Mouse (Mus musculus) MEL (cell line): Measurements from ENCODE around the gene Rtn4rl2. TPM values are rescaled to one million over a fixed set of nuclear protein-coding genes. Genes with fewer than 3 reads are reported as not detected.

Source experiments
- DNase-seq: peaks from one replicate; pipeline ENCODE4 v3.0.0; 2011; ENCODE audit warnings: low read depth, low spot score
- H3K27ac ChIP-seq: 2 replicates; pipeline ENCODE4 v1.5.1; 2012; ENCODE audit warnings: low read depth, mild to moderate bottlenecking, control low read depth, low read length, moderate library complexity; ENCODE audit not compliant: control insufficient read depth
- H3K27me3 ChIP-seq, 2 experiments: fragments of 150-350 bp in 1 of 2; sonication (generic) in 1 of 2; 2 replicates each; pipeline ENCODE4 v1.6.1; 2012; ENCODE audit warnings: low read length in 2 of 2, mild to moderate bottlenecking in 2 of 2, improper control_type of control experiment in 1 of 2, moderate library complexity in 1 of 2; ENCODE audit not compliant: insufficient read depth in 2 of 2, control insufficient read depth in 1 of 2
- H3K36me3 ChIP-seq, 2 experiments: 2 replicates each; pipeline ENCODE4 v1.6.1; 2012 to 2014; ENCODE audit warnings: low read length in 2 of 2, improper control_type of control experiment in 1 of 2, inconsistent platforms in 1 of 2, mild to moderate bottlenecking in 1 of 2; ENCODE audit not compliant: insufficient read depth in 2 of 2, control insufficient read depth in 1 of 2
- H3K4me1 ChIP-seq, 2 experiments: fragments of 150-350 bp in 1 of 2; sonication (generic) in 1 of 2; 2 replicates each; pipeline ENCODE4 v1.6.1; 2012; ENCODE audit warnings: low read length in 2 of 2, improper control_type of control experiment in 1 of 2, mild to moderate bottlenecking in 1 of 2; ENCODE audit not compliant: insufficient read depth in 2 of 2, control insufficient read depth in 1 of 2
- H3K4me3 ChIP-seq, 2 experiments: fragments of 150-350 bp in 1 of 2; sonication (generic) in 1 of 2; 2 replicates each; pipeline ENCODE4 v1.5.1; 2012; ENCODE audit warnings: low read depth in 2 of 2, low read length in 2 of 2, mild to moderate bottlenecking in 2 of 2, moderate library complexity in 2 of 2, control low read depth in 1 of 2, improper control_type of control experiment in 1 of 2; ENCODE audit not compliant: control insufficient read depth in 1 of 2, insufficient read depth in 1 of 2
- H3K79me2 ChIP-seq: 2 replicates; pipeline ENCODE4 v1.6.1; 2012; ENCODE audit warnings: mild to moderate bottlenecking, low read length, moderate library complexity; ENCODE audit not compliant: control insufficient read depth, poor library complexity, insufficient read depth
- H3K9ac ChIP-seq: 2 replicates; pipeline ENCODE4 v1.6.1; 2012; ENCODE audit warnings: low read depth, mild to moderate bottlenecking, control low read depth, low read length, moderate library complexity; ENCODE audit not compliant: control insufficient read depth, poor library complexity, severe bottlenecking
- H3K9me3 ChIP-seq: fragments of 150-350 bp; sonication (generic); replicated peaks from 2 replicates; pipeline ENCODE4 v1.6.1; 2012; ENCODE audit warnings: mild to moderate bottlenecking, low read length, improper control_type of control experiment, moderate library complexity; ENCODE audit not compliant: insufficient read depth
- CHD1 ChIP-seq: IDR thresholded peaks from 2 replicates; pipeline ENCODE4 v1.6.1; 2012; ENCODE audit warnings: low read depth, mild to moderate bottlenecking, inconsistent platforms, low read length, improper control_type of control experiment
- CHD2 ChIP-seq: IDR thresholded peaks from 2 replicates; pipeline ENCODE4 v1.6.1; 2011; ENCODE audit warnings: low read length, improper control_type of control experiment
- CTCF ChIP-seq, 3 experiments: IDR thresholded peaks in 2 of 3; conservative IDR thresholded peaks in 1 of 3; 2 replicates each; pipeline ENCODE4 v1.5.1; 2011 to 2012; ENCODE audit warnings: low read length in 3 of 3, low read depth in 2 of 3, mild to moderate bottlenecking in 2 of 3, improper control_type of control experiment in 1 of 3, inconsistent platforms in 1 of 3, mixed read lengths in 1 of 3, moderate library complexity in 1 of 3; ENCODE audit not compliant: control insufficient read depth in 1 of 3, insufficient read depth in 1 of 3, poor library complexity in 1 of 3, severe bottlenecking in 1 of 3
- ETS1 ChIP-seq: IDR thresholded peaks from 2 replicates; pipeline ENCODE4 v1.6.1; 2012; ENCODE audit warnings: low read depth, mild to moderate bottlenecking, inconsistent platforms, low read length, improper control_type of control experiment, moderate library complexity
- GABPA ChIP-seq: IDR thresholded peaks from 2 replicates; pipeline ENCODE4 v1.6.1; 2012; ENCODE audit warnings: low read depth, mild to moderate bottlenecking, inconsistent platforms, low read length, improper control_type of control experiment, moderate library complexity
- GATA1 ChIP-seq: IDR thresholded peaks from 2 replicates; pipeline ENCODE4 v1.6.1; 2011; ENCODE audit warnings: low read depth, low read length, improper control_type of control experiment
- HCFC1 ChIP-seq: IDR thresholded peaks from 2 replicates; pipeline ENCODE4 v1.6.1; 2012; ENCODE audit warnings: low read depth, mild to moderate bottlenecking, inconsistent platforms, low read length, improper control_type of control experiment, moderate library complexity
- KAT2A ChIP-seq: conservative IDR thresholded peaks from 2 replicates; pipeline ENCODE4 v1.6.1; 2012; ENCODE audit warnings: low read depth, low read length, improper control_type of control experiment, inconsistent platforms
- MAFK ChIP-seq: IDR thresholded peaks from 2 replicates; pipeline ENCODE4 v1.6.1; 2011; ENCODE audit warnings: low read depth, mild to moderate bottlenecking, low read length, improper control_type of control experiment, borderline replicate concordance
- MAZ ChIP-seq: IDR thresholded peaks from 2 replicates; pipeline ENCODE4 v1.6.1; 2012; ENCODE audit warnings: low read depth, mild to moderate bottlenecking, inconsistent platforms, low read length, improper control_type of control experiment
- MEF2A ChIP-seq: IDR thresholded peaks from 2 replicates; pipeline ENCODE4 v1.6.1; 2014; ENCODE audit warnings: low read depth, mild to moderate bottlenecking, inconsistent platforms, low read length, improper control_type of control experiment; ENCODE audit not compliant: poor library complexity, insufficient replicate concordance, severe bottlenecking; ENCODE audit errors: extremely low read depth
- MXI1 ChIP-seq: IDR thresholded peaks from 2 replicates; pipeline ENCODE4 v1.6.1; 2011; ENCODE audit warnings: mild to moderate bottlenecking, low read depth, low read length, improper control_type of control experiment
- NRF1 ChIP-seq: IDR thresholded peaks from 2 replicates; pipeline ENCODE4 v1.6.1; 2014; ENCODE audit warnings: low read depth, mild to moderate bottlenecking, inconsistent platforms, low read length, improper control_type of control experiment, moderate library complexity; ENCODE audit not compliant: poor library complexity, insufficient read depth, severe bottlenecking
- POLR2AphosphoS5 ChIP-seq: IDR thresholded peaks from 2 replicates; pipeline ENCODE4 v1.6.1; 2012; ENCODE audit warnings: low read depth, borderline replicate concordance, mild to moderate bottlenecking, inconsistent platforms, low read length, moderate library complexity, mixed read lengths
- SMC3 ChIP-seq: IDR thresholded peaks from 2 replicates; pipeline ENCODE4 v1.6.1; 2011; ENCODE audit warnings: low read depth, low read length, improper control_type of control experiment
- USF2 ChIP-seq, 2 experiments: IDR thresholded peaks; 2 replicates each; pipeline ENCODE4 v1.6.1; 2011 to 2012; ENCODE audit warnings: improper control_type of control experiment in 2 of 2, low read length in 2 of 2, borderline replicate concordance in 1 of 2, inconsistent platforms in 1 of 2, low read depth in 1 of 2, mild to moderate bottlenecking in 1 of 2; ENCODE audit not compliant: insufficient read depth in 1 of 2
- ZC3H11A ChIP-seq: IDR thresholded peaks from 2 replicates; pipeline ENCODE4 v1.6.1; 2012; ENCODE audit warnings: low read depth, mild to moderate bottlenecking, inconsistent platforms, low read length, improper control_type of control experiment
- ZMIZ1 ChIP-seq: IDR thresholded peaks from 2 replicates; pipeline ENCODE4 v1.6.1; 2012; ENCODE audit warnings: low read depth, mild to moderate bottlenecking, inconsistent platforms, low read length, improper control_type of control experiment, moderate library complexity
- polyA plus RNA-seq, 2 experiments: library from polyadenylated mRNA; stranded (reverse) in 1 of 2; unstranded in 1 of 2; fragments of >175 nt in 1 of 2; fragments of >200 nt in 1 of 2; gene quantifications; 2 replicates each; pipeline versions ENCODE4 v1.2.1 to v1.2.4; 2012; ENCODE audit warnings: low replicate concordance in 2 of 2, low read depth in 1 of 2; ENCODE audit not compliant: insufficient read length in 2 of 2, insufficient read depth in 1 of 2, missing spikeins in 1 of 2
- total RNA-seq: library from RNA; depleted of rRNA; stranded (reverse); fragments of 300-350 nt; gene quantifications from 2 replicates; pipeline ENCODE4 v1.2.3, GENCODE M21; 2012

The Rtn4rl2 gene
- total and polyA plus RNA-seq, 3 experiments, result 0.12 to 1.1 TPM; not detected in 1

GRCm38 (mm10) chr2:84916548-84917320, 30.2 kb upstream of the Rtn4rl2 start (continued):
- TF ChIP-seq MAZ, result no peak

GRCm38 (mm10) chr2:84915330-84915729, 28.8 kb upstream of the Rtn4rl2 start:
- no peak for TF ChIP-seq MAFK
- TF ChIP-seq MXI1, result no peak
- TF ChIP-seq ZC3H11A, result no peak
- no peak for TF ChIP-seq ZMIZ1
- no peak for TF ChIP-seq GABPA
- TF ChIP-seq ETS1, result no peak
- TF ChIP-seq HCFC1, result no peak
- TF ChIP-seq SMC3, result no peak
- no peak for TF ChIP-seq CHD1
- no peak for TF ChIP-seq KAT2A
- no peak for TF ChIP-seq USF2 (IDR thresholded peaks at IDR 0.05; ENCODE audit: borderline replicate concordance in 1 of 2, insufficient read depth in 1 of 2, low read depth in 1 of 2, low read length in 2 of 2)
- TF ChIP-seq POLR2AphosphoS5, result no peak
- no peak for TF ChIP-seq GATA1
- no peak for TF ChIP-seq CTCF (IDR thresholded peaks at IDR 0.05 in 2 of 3, conservative IDR thresholded peaks at IDR 0.05 in 1 of 3; ENCODE audit: control insufficient read depth in 1 of 3, insufficient read depth in 1 of 3, low read depth in 2 of 3, low read length in 3 of 3, poor library complexity in 1 of 3, severe bottlenecking in 1 of 3)
- no peak for TF ChIP-seq MEF2A
- no peak for TF ChIP-seq NRF1
- TF ChIP-seq CHD2, result no peak
- no peak overlapping the region for H3K4me3 ChIP-seq
- no peak for DNase-seq
- H3K4me1 ChIP-seq, result no peaks in the 10 kb centered on the region
- H3K9me3 ChIP-seq, result no peaks in the 10 kb centered on the region
- no peak overlapping the region for H3K27ac ChIP-seq
- no peak overlapping the region for H3K9ac ChIP-seq
- no peaks in the 10 kb centered on the region for H3K79me2 ChIP-seq
- H3K36me3 ChIP-seq, result no peaks in the 10 kb centered on the region
- peaks cover 0 to 3% of the 10 kb centered on the region in 2 experiments; a peak in 2 of 4 replicates for H3K27me3 ChIP-seq
